Mouse (Mus musculus): ENCODE results near the gene Hoxa11.

Hoxa11 gene

GRCm38 (mm10) chr6:52249415-52249738 is 3.8 kb upstream of the Hoxa11 start:
- in situ Hi-C loops (cut with MseI, MboI): no loop called here

GRCm38 (mm10) chr6:52248638-52249414 is 3.2 kb upstream of the Hoxa11 start:
- in situ Hi-C loops (cut with MseI, MboI): no loop called here

- in situ Hi-C loops (cut with MseI, MboI): no loop called here
These were observed 2.4 kb upstream of the Hoxa11 start for GRCm38 (mm10) chr6:52247766-52248637.

- in situ Hi-C loops (cut with MseI, MboI): no loop called here
These were observed 1.3 kb upstream of the Hoxa11 start for GRCm38 (mm10) chr6:52246916-52247315.

- in situ Hi-C loops (cut with MseI, MboI): no loop called here
These were observed 793 bp upstream of the Hoxa11 start for GRCm38 (mm10) chr6:52246403-52246803.

GRCm38 (mm10) chr6:52245040-52245756 is 412 bp downstream of the Hoxa11 start:
- in situ Hi-C loops (cut with MseI, MboI): no loop called here

- in situ Hi-C loops (cut with MseI, MboI): no loop called here
These were observed 1.1 kb downstream of the Hoxa11 start for GRCm38 (mm10) chr6:52244471-52245039.

- in situ Hi-C loops (cut with MseI, MboI): no loop called here
These were observed 1.9 kb downstream of the Hoxa11 start for GRCm38 (mm10) chr6:52243681-52244121.

- in situ Hi-C loops (cut with MseI, MboI): no loop called here
These were observed 2.7 kb downstream of the Hoxa11 start for GRCm38 (mm10) chr6:52242801-52243332.

GRCm38 (mm10) chr6:52241001-52241621 is 4.5 kb downstream of the Hoxa11 start:
- in situ Hi-C loops (cut with MseI, MboI): no loop called here

GRCm38 (mm10) chr6:52240389-52241000 is 5.1 kb downstream of the Hoxa11 start, which contains the start of gene Hoxa10:
Gene Hoxa10, minus strand, starts transcription at chr6:52240854.
- in situ Hi-C loops (cut with MseI, MboI): no loop called here

- in situ Hi-C loops (cut with MseI, MboI): no loop called here
These were observed 5.8 kb downstream of the Hoxa11 start for GRCm38 (mm10) chr6:52239625-52240388.

GRCm38 (mm10) chr6:52238976-52239375 is 6.6 kb downstream of the Hoxa11 start:
- in situ Hi-C loops (cut with MseI, MboI): no loop called here

- in situ Hi-C loops (cut with MseI, MboI): no loop called here
These were observed 7.5 kb downstream of the Hoxa11 start for GRCm38 (mm10) chr6:52238155-52238545.

GRCm38 (mm10) chr6:52237346-52238154 is 8.1 kb downstream of the Hoxa11 start:
- in situ Hi-C loops (cut with MseI, MboI): no loop called here

GRCm38 (mm10) chr6:52236806-52237205 is 8.8 kb downstream of the Hoxa11 start:
- in situ Hi-C loops (cut with MseI, MboI): no loop called here

GRCm38 (mm10) chr6:52235866-52236265 is 9.7 kb downstream of the Hoxa11 start:
- in situ Hi-C loops (cut with MseI, MboI): no loop called here

GRCm38 (mm10) chr6:52235267-52235666 is 10.3 kb downstream of the Hoxa11 start:
- in situ Hi-C loops (cut with MseI, MboI): no loop called here

Data from mouse trophoblast stem cell (cell line).